Mouse (Mus musculus) neural tube, embryonic 12.5 days (tissue): ENCODE data around the gene Gm11172. TPM values are rescaled to one million over a fixed set of nuclear protein-coding genes. Genes with fewer than 3 reads are reported as not detected.

Source experiments
- ATAC-seq: fragments of 200-750 bp; cut with Nextera tagmentation; 2 replicates; pipeline ENCODE4 v1.8.0; 2017; ENCODE audit warnings: low read depth, mild to moderate bottlenecking, moderate TSS enrichment, moderate library complexity; ENCODE audit not compliant: low FRiP score
- H3K27ac ChIP-seq: fragments of 300-500 bp; sonication (generic); 2 replicates; pipeline ENCODE4 v1.5.1; 2016
- H3K27me3 ChIP-seq: fragments of 300-500 bp; sonication (generic); replicated peaks from 2 replicates; pipeline ENCODE4 v1.6.1; 2016; ENCODE audit warnings: mild to moderate bottlenecking
- H3K36me3 ChIP-seq: fragments of 300-500 bp; sonication (generic); 2 replicates; pipeline ENCODE4 v1.6.1; 2016; ENCODE audit warnings: mild to moderate bottlenecking
- H3K4me1 ChIP-seq: fragments of 300-500 bp; sonication (generic); 2 replicates; pipeline ENCODE4 v1.6.1; 2016
- H3K4me2 ChIP-seq: fragments of 300-500 bp; sonication (generic); replicated peaks from 2 replicates; pipeline ENCODE4 v1.6.1; 2016; ENCODE audit warnings: mild to moderate bottlenecking
- H3K4me3 ChIP-seq: fragments of 300-500 bp; sonication (generic); 2 replicates; pipeline ENCODE4 v1.5.1; 2016
- H3K9ac ChIP-seq: fragments of 300-500 bp; sonication (generic); 2 replicates; pipeline ENCODE4 v1.6.1; 2016; ENCODE audit warnings: mild to moderate bottlenecking
- H3K9me3 ChIP-seq: fragments of 300-500 bp; sonication (generic); 2 replicates; pipeline ENCODE4 v1.6.1; 2016; ENCODE audit warnings: mild to moderate bottlenecking
- WGBS: fragments of 180-500 bp; shearing (Covaris S2); methylation state at CpG from one replicate; pipeline ENCODE4 v1.1.7; 2016; 5-methylcytosine and 5-hydroxymethylcytosine counted together
- polyA plus RNA-seq: library from polyadenylated mRNA; unstranded; fragments of >200 nt; fragmentation: Nextera tagmentation; extraction: Ambion mirVana; gene quantifications from 2 replicates; pipeline ENCODE4 v1.2.1, GENCODE M21; 2016

The Gm11172 gene
- polyA plus RNA-seq, 1 experiment from 2014 or later: not detected

GRCm38 (mm10) chr16:10819966-10820365 lies 7.3 kb downstream of the Gm11172 start:
- ATAC-seq: no peak
- Histone ChIP-seq H3K4me2 (no peak overlapping the region), H3K27me3 (no peaks in the 10 kb centered on the region), H3K9ac (no peak overlapping the region), H3K4me1 (no peaks in the 10 kb centered on the region), H3K27ac (no peak overlapping the region), H3K4me3 (no peak overlapping the region), H3K36me3 (no peaks in the 10 kb centered on the region), H3K9me3 (no peaks in the 10 kb centered on the region)
- WGBS: 72% methylated on average over 3 of the region's 3 CpGs

- Histone ChIP-seq H3K4me1 (no peaks in the 10 kb centered on the region), H3K9ac (no peak overlapping the region), H3K27ac (no peak overlapping the region), H3K4me3 (no peak overlapping the region), H3K27me3 (no peaks in the 10 kb centered on the region), H3K4me2 (no peak overlapping the region), H3K36me3 (no peaks in the 10 kb centered on the region), H3K9me3 (no peaks in the 10 kb centered on the region)
- ATAC-seq: no peak
- WGBS: 68% methylated on average over 4 of the region's 4 CpGs
These were observed 8.7 kb downstream of the Gm11172 start for GRCm38 (mm10) chr16:10821387-10821786.

- 83% methylated on average over 1 of the region's 1 CpGs for WGBS
- H3K4me2 ChIP-seq: no peak overlapping the region
- H3K36me3 ChIP-seq: no peaks in the 10 kb centered on the region
- no peak overlapping the region for H3K9ac ChIP-seq
- no peaks in the 10 kb centered on the region for H3K27me3 ChIP-seq
- H3K27ac ChIP-seq: no peak overlapping the region
- no peak for ATAC-seq
- no peak overlapping the region for H3K4me3 ChIP-seq
- no peaks in the 10 kb centered on the region for H3K9me3 ChIP-seq
- no peaks in the 10 kb centered on the region for H3K4me1 ChIP-seq
These were observed 11.8 kb downstream of the Gm11172 start for GRCm38 (mm10) chr16:10824536-10824935.

- ATAC-seq: no peak
- no peaks in the 10 kb centered on the region for H3K9me3 ChIP-seq
These were observed 13.1 kb downstream of the Gm11172 start for GRCm38 (mm10) chr16:10825840-10826239.

GRCm38 (mm10) chr16:10827269-10827668 lies 14.6 kb downstream of the Gm11172 start:
- H3K27ac ChIP-seq: no peak overlapping the region
- 90% methylated on average over 9 of the region's 9 CpGs for WGBS

More at GRCm38 (mm10) chr16:10825840-10826239, 13.1 kb downstream of the Gm11172 start:
- H3K27me3 ChIP-seq: no peaks in the 10 kb centered on the region
- no peak overlapping the region for H3K4me3 ChIP-seq
- no peak overlapping the region for H3K27ac ChIP-seq
- H3K9ac ChIP-seq: no peak overlapping the region
- no peak overlapping the region for H3K4me2 ChIP-seq
- 92% methylated on average over 4 of the region's 4 CpGs for WGBS
- no peaks in the 10 kb centered on the region for H3K4me1 ChIP-seq
- no peaks in the 10 kb centered on the region for H3K36me3 ChIP-seq

GRCm38 (mm10) chr16:10827766-10828460 lies 15.2 kb downstream of the Gm11172 start:
- no peaks in the 10 kb centered on the region for H3K27me3 ChIP-seq
- ATAC-seq: no peak
- no peak overlapping the region for H3K9ac ChIP-seq
- no peaks in the 10 kb centered on the region for H3K36me3 ChIP-seq
- H3K27ac ChIP-seq: no peak overlapping the region
- H3K9me3 ChIP-seq: no peaks in the 10 kb centered on the region
- WGBS: 84% methylated on average over 7 of the region's 7 CpGs
- H3K4me1 ChIP-seq: no peaks in the 10 kb centered on the region
- no peak overlapping the region for H3K4me2 ChIP-seq
- H3K4me3 ChIP-seq: no peak overlapping the region

More at GRCm38 (mm10) chr16:10827269-10827668, 14.6 kb downstream of the Gm11172 start:
- Histone ChIP-seq H3K4me2 (no peak overlapping the region), H3K9ac (no peak overlapping the region), H3K9me3 (no peaks in the 10 kb centered on the region), H3K36me3 (no peaks in the 10 kb centered on the region), H3K4me3 (no peak overlapping the region), H3K4me1 (no peaks in the 10 kb centered on the region), H3K27me3 (no peaks in the 10 kb centered on the region)
- ATAC-seq: no peak

- Histone ChIP-seq H3K27me3 (no peaks in the 10 kb centered on the region), H3K4me3 (no peak overlapping the region), H3K27ac (no peak overlapping the region), H3K4me1 (no peaks in the 10 kb centered on the region), H3K36me3 (no peaks in the 10 kb centered on the region), H3K9ac (no peak overlapping the region), H3K9me3 (no peaks in the 10 kb centered on the region), H3K4me2 (no peak overlapping the region)
- no peak for ATAC-seq
- 75% methylated on average over 4 of the region's 4 CpGs for WGBS
These were observed 15.7 kb downstream of the Gm11172 start for GRCm38 (mm10) chr16:10828461-10828805.

- Histone ChIP-seq H3K9ac (no peak overlapping the region), H3K4me1 (peaks cover 8% of the 10 kb centered on the region; the same call in 1 of the 2 replicates), H3K27me3 (no peaks in the 10 kb centered on the region), H3K36me3 (no peaks in the 10 kb centered on the region), H3K4me3 (peak overlapping the region; percentile 81), H3K27ac (no peak overlapping the region), H3K4me2 (peak overlapping the region; percentile 99), H3K9me3 (no peaks in the 10 kb centered on the region)
- ATAC-seq: no peak; the same call in 1 of the 2 replicates
- WGBS: 15% methylated on average over 12 of the region's 12 CpGs
These were observed 21.8 kb downstream of the Gm11172 start for GRCm38 (mm10) chr16:10834542-10834910.

- Histone ChIP-seq H3K4me1 (peaks cover 8% of the 10 kb centered on the region; the same call in 1 of the 2 replicates), H3K27me3 (no peaks in the 10 kb centered on the region), H3K9me3 (no peaks in the 10 kb centered on the region), H3K4me2 (peak within 1 kb of the TSS; percentile 99), H3K36me3 (no peaks in the 10 kb centered on the region), H3K27ac (no peak within 1 kb of the TSS), H3K9ac (peak within 1 kb of the TSS; percentile 71), H3K4me3 (peak within 1 kb of the TSS; percentile 81)
- under 1% methylated on average over 69 of the region's 69 CpGs for WGBS
- peak; percentile 93 for ATAC-seq
These were observed 22.3 kb downstream of the Gm11172 start, which contains the start of gene Rmi2 for GRCm38 (mm10) chr16:10834911-10835587. Gene Rmi2, plus strand, starts transcription at chr16:10835059.

- Histone ChIP-seq H3K9ac (no peak overlapping the region), H3K4me2 (peak overlapping the region; percentile 99), H3K9me3 (no peaks in the 10 kb centered on the region), H3K27ac (no peak overlapping the region), H3K4me3 (no peak overlapping the region), H3K36me3 (no peaks in the 10 kb centered on the region), H3K27me3 (no peaks in the 10 kb centered on the region), H3K4me1 (peaks cover 8% of the 10 kb centered on the region; the same call in 1 of the 2 replicates)
- 95% methylated on average over 3 of the region's 3 CpGs for WGBS
- ATAC-seq: no peak
These were observed 23.7 kb downstream of the Gm11172 start for GRCm38 (mm10) chr16:10836388-10836787.

- ATAC-seq: no peak
- H3K27ac ChIP-seq: no peak overlapping the region
- H3K4me2 ChIP-seq: no peak overlapping the region
- peaks cover 8% of the 10 kb centered on the region; the same call in 1 of the 2 replicates for H3K4me1 ChIP-seq
- H3K36me3 ChIP-seq: no peaks in the 10 kb centered on the region
- no peak overlapping the region for H3K9ac ChIP-seq
- H3K4me3 ChIP-seq: no peak overlapping the region
- 90% methylated on average over 3 of the region's 3 CpGs for WGBS
- H3K27me3 ChIP-seq: no peaks in the 10 kb centered on the region
- no peaks in the 10 kb centered on the region for H3K9me3 ChIP-seq
These were observed 24.5 kb downstream of the Gm11172 start for GRCm38 (mm10) chr16:10837250-10837649.

- Histone ChIP-seq H3K9ac (no peak overlapping the region), H3K4me1 (peaks cover 8% of the 10 kb centered on the region; the same call in 1 of the 2 replicates), H3K36me3 (no peaks in the 10 kb centered on the region), H3K27me3 (no peaks in the 10 kb centered on the region), H3K4me3 (no peak overlapping the region), H3K27ac (no peak overlapping the region), H3K9me3 (no peaks in the 10 kb centered on the region), H3K4me2 (no peak overlapping the region)
- WGBS: 88% methylated on average over 1 of the region's 1 CpGs
- ATAC-seq: no peak
These were observed 25.2 kb downstream of the Gm11172 start for GRCm38 (mm10) chr16:10837903-10838302.
